Mouse (Mus musculus) CD4-positive, CD25-positive, alpha-beta regulatory T cell (primary cell): ENCODE measurements around the gene Olfr920. TPM values are rescaled to one million over a fixed set of nuclear protein-coding genes. Genes with fewer than 3 reads are reported as not detected.

Source experiments
- polyA plus RNA-seq: library from polyadenylated mRNA; unstranded; fragments of 100-300 nt; shearing (Covaris generic); gene quantifications from one replicate; pipeline ENCODE4 v1.2.1, GENCODE M21; 2017

The Olfr920 gene
- 0.10 TPM for polyA plus RNA-seq

DNA sequence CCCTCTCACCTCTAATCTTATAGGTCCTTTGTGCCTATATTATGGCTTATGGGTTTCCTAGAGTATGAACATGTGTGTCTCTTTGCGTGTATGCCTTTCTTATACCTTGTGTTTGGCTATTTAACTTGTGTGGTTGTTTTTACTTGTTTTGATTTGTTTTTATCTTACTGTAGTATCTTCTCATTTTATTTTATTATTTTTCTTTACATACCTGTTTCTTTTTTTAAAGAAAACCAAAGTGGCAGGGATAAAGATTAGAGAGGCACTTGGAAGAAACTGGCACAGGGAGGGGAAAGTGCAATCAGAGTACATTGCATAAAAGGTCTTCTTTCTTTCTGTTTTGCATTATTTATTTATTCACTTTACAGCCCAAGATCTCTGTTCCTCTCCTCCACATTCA lies at the start of gene Olfr920:
Gene Olfr920, plus strand, starts transcription at position 301 of the 400 bp plus-strand sequence.

DNA sequence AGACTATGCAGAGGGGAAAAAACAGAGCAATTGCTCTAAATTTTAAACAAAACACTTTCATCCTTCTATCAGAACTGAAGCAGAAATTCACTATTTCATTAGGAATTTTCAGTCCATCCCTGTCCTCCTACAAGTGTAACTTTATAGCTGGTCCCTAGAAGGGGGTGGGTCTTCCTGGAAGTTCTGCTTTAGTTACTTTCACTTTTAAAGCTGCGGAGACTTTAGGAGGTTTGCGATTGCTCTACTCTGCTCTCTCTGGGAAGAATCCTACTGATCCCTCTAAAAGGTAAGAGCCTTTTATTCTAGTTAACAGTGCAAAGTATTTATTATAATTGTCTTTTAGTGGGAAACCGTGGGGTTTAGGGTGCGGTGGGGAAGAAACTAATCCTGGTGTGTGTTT lies 34.0 kb upstream of the Olfr920 start, which contains the start of gene Vwa5a:
Gene Vwa5a, plus strand, starts transcription at position 167 of the 400 bp plus-strand sequence.

DNA sequence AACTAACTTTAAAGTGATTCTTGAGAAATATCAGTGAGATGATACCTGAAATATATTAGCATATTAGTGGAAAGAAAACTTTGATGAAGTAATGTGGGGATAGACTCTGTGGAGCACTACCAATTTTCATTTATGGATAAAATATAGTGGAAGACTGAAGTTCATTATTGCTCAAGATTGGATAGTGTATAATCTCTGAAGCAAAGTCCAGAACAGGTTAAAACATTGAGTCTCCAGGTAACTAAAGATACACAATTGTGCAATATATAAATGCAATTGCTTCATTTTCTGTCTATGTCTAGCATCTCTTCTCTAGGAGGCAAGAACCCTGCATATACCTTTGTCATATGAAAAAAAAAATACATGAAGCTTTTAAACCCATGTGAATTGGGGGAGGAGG lies 20.7 kb downstream of the Olfr920 start, which contains the start of gene Olfr921:
Gene Olfr921, plus strand, starts transcription at position 301 of the 400 bp plus-strand sequence.

Other genes with a start within 250 kb of the Olfr920 start
- gene Olfr911-ps1, start 230.7 kb upstream of the Olfr920 start, polyA plus RNA-seq, result not detected
- not detected for gene Olfr910, start 214.4 kb upstream of the Olfr920 start, polyA plus RNA-seq
- gene Olfr912, start 172.1 kb upstream of the Olfr920 start, polyA plus RNA-seq, result 0.08 TPM
- not detected for gene Olfr913, start 159.5 kb upstream of the Olfr920 start, polyA plus RNA-seq
- not detected for gene Olfr914, start 147.2 kb upstream of the Olfr920 start, polyA plus RNA-seq
- 0.08 TPM for gene Olfr916, start 92.4 kb upstream of the Olfr920 start, polyA plus RNA-seq
- gene Olfr917, start 86.5 kb upstream of the Olfr920 start, polyA plus RNA-seq, result not detected
- not detected for gene Olfr918, start 77.7 kb upstream of the Olfr920 start, polyA plus RNA-seq
- gene Olfr919, start 48.6 kb upstream of the Olfr920 start, polyA plus RNA-seq, result not detected
- gene Vwa5a, start 34.0 kb upstream of the Olfr920 start, polyA plus RNA-seq, result 40.3 TPM
- 0.06 TPM for gene Olfr921, start 20.8 kb downstream of the Olfr920 start, polyA plus RNA-seq
- gene Olfr922, start 62.3 kb downstream of the Olfr920 start, polyA plus RNA-seq, result not detected
- gene Olfr923, start 74.2 kb downstream of the Olfr920 start, polyA plus RNA-seq, result 0.24 TPM
- gene Olfr924, start 92.2 kb downstream of the Olfr920 start, polyA plus RNA-seq, result not detected
- not detected for gene Olfr26, start 102.8 kb downstream of the Olfr920 start, polyA plus RNA-seq
- not detected for gene Olfr926, start 124.8 kb downstream of the Olfr920 start, polyA plus RNA-seq
- gene Olfr930, start 177.5 kb downstream of the Olfr920 start, polyA plus RNA-seq, result not detected
- gene Olfr933, start 220.0 kb downstream of the Olfr920 start, polyA plus RNA-seq, result not detected
- not detected for gene Olfr934, start 236.0 kb downstream of the Olfr920 start, polyA plus RNA-seq
- not detected for gene Olfr935, start 247.4 kb downstream of the Olfr920 start, polyA plus RNA-seq